Mouse (Mus musculus) c-Kit-positive CD71-negative TER-119-negative erythroid progenitor cells, embryonic 14.5 days (primary cell): ENCODE data around the gene Camta1.
A peak's percentile ranks its signal among the peaks of the same experiment; 100 is the strongest.

Experiments used
- DNase-seq: peaks from one replicate; pipeline ENCODE4 v3.0.0-alpha.2; 2013; ENCODE audit warnings: low read depth

Gene Camta1

GRCm38 (mm10) chr4:151682831-151683488 lies 178.7 kb downstream of the Camta1 start:
- no peak for DNase-seq

GRCm38 (mm10) chr4:151672452-151672851 lies 189.2 kb downstream of the Camta1 start:
- no peak for DNase-seq

GRCm38 (mm10) chr4:151666411-151666901 lies 195.2 kb downstream of the Camta1 start:
- DNase-seq: no peak

DNA sequence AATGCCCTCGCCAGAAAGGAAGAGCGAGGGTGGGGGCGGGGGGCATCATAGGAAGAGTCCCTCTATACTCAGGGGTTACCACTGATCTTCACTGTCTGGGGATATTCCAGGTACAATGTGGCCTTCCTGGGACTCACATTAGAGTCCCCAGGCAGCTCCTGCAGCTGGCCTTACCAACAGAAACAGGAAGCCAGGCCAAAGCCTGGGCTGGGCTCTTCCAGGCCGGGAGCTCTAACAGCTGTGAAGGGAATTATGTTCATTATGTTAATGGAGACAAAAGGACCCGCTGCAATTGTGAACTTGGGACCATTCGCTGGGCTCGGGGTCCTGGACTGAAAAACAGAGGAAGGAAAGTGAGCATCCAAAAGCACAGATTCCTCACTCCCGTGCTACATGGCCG lies 200.2 kb downstream of the Camta1 start:
- no peak for DNase-seq

DNA sequence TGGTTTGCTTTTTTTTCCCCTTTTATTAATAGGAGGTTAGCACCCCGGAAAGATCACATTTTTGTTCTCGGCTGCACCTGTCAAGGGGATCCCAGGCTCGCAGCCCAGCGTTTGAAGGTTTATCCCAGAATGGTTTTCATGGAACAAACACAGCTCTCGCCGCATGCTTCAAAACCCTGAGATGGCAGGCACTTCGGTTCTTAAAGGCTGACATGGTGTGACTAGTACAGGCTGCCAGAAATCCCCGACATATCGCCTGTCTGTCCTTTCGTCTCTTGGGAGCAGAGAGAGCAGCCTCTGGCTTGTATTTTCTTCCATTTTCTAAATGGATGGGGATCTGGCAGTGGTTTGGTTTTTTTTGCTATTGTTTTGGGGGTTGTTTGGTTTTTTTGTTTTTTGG lies 205.2 kb downstream of the Camta1 start:
- DNase-seq: no peak

GRCm38 (mm10) chr4:151655637-151656385 lies 205.9 kb downstream of the Camta1 start:
- DNase-seq: no peak

- DNase-seq: no peak
Measured at GRCm38 (mm10) chr4:151655227-151655626, 206.4 kb downstream of the Camta1 start.

DNA sequence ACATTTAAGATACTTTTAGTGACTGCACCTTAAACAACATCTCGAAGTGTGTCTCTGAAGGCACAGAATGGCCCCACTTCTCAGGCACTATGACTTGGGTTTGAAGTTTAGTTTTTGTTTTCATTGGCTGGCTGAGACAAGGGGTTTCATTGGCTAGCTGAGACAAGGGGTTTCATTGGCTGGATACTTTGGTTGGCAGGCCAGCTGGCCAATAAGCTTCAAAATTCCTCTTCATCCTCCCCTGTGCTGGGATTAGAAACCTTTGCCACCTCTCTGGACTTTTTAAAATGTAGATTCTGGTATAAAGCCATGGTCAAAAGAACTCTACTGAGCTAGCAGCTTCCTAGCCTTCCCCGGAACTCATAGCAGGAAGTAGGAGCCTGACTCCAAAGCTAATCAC lies 219.3 kb downstream of the Camta1 start:
- DNase-seq: no peak

- DNase-seq: no peak
Measured at GRCm38 (mm10) chr4:151640971-151641370, 220.7 kb downstream of the Camta1 start.

GRCm38 (mm10) chr4:151638941-151639340 lies 222.7 kb downstream of the Camta1 start:
- DNase-seq: peak; percentile 3

DNA sequence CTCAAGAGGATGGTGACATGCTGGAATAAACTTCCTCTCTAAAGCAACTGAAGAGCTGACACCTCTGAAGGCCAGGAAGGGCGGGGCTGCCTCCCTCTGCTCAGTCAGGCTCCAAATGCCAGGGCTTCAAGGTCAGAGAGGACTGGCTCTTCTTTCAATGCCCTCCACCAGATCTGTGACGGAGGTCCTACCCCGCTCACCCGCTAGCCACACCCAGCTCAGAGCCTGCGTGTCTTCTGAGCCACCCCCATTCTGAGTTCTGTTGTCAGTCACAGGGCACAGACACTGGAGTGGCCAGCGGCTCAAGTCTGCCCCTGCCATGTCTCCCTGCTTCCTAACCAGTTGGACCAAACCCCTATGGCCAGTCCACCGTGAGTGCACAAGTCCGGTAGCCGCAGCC lies 224.3 kb downstream of the Camta1 start:
- DNase-seq: no peak

DNA sequence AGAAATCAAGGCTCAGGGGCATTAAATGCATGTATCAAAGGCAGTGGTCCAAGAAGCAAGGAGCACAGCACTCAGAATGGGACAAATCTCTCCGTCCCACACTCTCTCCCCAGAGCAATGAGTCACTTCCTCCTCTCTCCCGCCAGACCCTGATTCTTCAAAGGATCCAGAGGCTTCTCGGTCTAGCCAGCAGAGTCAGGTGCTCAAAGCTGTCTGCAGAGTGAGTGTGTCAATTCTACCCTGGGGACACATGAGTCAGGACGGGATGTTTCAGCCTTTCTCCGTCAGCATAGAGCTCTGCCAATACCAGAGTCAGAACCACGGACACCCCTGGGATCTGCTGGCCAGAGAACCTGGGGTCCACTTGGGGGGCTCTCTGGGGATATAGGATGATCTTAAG lies 226.9 kb downstream of the Camta1 start:
- no peak for DNase-seq

DNA sequence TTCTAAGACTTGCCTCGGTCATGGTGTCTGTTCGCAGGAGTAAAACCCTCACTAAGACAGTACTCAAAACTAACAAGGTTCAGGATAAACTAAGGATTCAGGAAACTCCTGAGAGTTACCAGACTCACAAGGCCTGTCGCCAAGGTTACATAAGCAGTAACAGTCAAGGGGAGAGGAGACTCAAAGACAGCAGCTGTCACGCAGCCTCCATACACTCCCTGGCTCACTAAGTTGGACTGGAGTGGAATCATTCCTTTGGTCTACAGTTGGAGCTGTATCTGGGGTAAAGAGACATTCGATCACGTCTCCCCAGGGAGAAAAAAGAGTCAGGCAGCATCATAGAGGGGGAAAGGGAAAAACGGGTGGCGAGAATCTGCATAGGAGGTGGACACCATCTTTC lies 227.9 kb downstream of the Camta1 start:
- no peak for DNase-seq

DNA sequence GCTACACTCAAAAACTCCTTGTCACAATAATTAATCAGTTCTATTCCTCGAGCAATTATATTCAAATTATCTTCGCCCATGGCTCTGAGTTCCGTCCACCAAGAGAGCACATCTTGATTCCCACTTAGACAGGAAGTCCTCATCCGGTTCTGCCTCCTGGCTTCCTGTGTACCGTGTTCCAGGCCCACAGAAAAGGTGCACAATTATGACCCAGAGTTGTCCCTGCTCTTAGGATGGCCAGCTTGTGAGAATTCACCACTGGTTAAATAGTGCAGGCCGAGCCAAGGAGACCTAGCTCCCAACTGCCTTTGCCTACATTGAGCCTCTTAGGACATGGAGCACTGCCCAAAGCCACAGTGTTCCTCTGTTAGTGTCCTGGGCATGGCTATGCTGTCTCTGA lies 229.4 kb downstream of the Camta1 start:
- no peak for DNase-seq

- DNase-seq: no peak
Measured at GRCm38 (mm10) chr4:151630664-151631063, 231.0 kb downstream of the Camta1 start.

- DNase-seq: no peak
Measured at GRCm38 (mm10) chr4:151630231-151630630, 231.4 kb downstream of the Camta1 start.

DNA sequence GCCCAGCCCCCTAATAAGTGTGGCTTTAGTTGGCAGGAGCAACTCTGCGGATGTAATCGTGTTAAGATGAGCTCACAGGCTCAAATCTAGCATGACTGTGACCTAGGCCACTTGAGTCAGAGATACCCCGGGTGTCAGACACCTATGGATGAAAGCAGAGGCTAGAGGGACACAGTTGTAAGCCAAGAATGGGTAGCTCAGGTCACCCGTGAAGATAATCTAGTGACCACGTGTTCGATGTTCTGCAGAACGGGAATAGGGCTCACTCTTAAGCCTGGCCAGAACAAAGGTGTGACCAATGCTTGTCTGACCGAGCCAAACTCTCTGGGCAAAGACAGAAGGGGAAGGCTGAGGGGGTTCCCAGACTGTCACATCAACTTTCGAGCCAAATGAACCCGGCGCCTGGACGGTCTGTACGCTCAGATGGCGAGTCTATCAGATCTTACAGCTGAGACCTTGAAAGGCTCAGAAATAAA lies 242.1 kb downstream of the Camta1 start:
- DNase-seq: no peak

DNA sequence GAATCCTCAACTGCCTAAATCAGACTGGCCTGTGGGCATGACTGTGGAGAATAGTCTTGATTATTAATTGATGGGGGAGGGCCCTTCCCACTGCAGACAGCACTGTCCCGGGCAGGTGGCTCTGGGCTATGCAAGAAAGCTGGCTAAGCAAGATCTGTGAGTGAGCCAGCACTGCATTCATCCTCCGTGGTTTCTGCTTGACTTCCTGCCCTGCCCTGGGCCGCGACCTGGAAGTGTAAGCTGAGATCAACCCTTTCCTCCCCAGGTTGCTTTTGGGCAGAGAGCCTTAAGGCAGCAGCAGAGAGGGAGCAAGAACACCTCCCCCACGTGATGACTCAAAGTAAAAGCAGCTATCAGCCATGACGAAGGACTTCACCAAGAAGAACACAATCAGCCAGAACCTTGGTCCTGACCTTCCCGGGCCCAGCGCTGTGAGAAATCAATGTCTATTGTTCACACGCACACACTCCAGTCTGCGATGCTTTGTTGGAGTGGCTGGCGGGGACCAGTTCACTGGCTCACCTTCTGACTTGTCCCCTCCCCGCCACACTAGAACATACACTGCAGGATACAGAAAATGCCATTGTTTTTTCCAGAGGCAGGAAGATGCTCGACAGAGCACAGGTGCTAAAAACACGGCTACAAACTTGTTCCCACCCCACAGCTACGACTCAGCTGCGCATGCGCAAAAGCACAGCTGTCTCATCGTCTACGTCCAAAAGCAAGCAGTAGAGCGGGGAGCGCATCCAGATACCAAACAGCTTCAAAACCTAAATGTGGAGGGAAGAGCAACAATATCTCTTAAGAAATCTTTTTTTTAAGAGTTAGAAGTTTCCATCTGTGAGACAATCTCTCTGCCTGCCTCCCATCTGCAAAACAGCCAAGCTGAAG lies 243.0 kb downstream of the Camta1 start:
- no peak for DNase-seq

GRCm38 (mm10) chr4:151611621-151612020 lies 250.1 kb downstream of the Camta1 start:
- no peak for DNase-seq

DNA sequence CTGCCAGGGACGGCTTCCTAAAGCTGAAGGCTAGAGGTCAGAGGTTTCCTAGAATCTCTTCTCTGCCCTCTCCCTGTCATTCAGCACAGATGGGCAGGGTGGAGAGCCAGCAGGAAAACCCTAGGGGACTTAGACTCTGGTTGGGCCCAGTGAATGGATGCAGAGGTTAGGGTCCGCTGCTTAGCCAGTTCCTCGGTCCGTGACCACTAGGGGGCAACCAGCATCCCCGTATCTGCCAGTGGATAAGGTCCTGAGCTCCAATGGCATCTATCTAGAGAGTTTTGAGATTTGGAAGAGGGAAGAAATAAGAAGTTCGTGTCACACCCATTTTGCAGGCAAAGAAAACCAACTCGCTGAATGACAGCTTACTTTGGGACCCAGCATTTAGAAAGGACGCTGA lies 251.4 kb downstream of the Camta1 start:
- peak; percentile 25 for DNase-seq

DNA sequence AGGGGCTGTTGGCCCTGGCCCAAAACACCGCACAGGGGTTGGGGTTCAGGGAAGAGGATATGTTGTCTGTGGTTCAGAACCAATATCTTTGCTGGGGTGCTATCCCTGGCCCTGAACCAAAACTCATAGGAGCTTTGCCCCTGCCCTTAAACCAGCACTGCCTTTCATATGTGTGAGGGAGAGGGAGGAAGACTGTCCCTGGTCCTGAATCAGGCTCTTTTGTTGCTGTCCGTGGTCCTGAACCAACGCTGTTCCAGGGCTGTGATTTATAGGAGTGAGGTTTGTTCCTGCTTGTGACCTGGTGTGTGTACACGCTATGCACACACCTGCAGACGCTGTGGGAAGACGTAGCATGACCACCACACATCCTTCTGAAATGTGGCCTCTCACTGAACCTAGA lies 256.8 kb downstream of the Camta1 start:
- peak; percentile 25 for DNase-seq

DNA sequence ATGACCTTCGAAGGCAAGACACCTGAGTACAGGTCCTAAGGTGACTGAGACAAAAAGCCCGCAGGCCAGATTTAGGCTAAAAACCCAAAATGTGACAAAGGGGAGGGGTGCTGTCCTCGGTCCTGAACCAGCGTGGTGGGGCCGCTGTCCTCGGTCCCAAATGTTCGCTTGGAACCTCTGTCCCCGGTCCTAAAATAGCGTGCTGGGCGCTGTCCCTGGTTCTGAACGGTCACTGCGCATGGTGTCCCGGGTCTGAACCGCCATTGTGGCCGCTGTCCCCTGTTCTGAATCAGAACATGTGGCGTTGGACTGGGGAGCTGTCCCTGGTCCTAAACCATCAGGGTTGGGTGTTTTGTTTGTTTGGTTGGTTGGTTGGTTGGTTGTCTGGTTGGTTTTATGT lies 257.2 kb downstream of the Camta1 start:
- DNase-seq: peak; percentile 71
